Mouse (Mus musculus) ES-Bruce4 (cell line): ENCODE results near the gene Fermt3. TPM values are rescaled to one million over a fixed set of nuclear protein-coding genes. Genes with fewer than 3 reads are reported as not detected.

ENCODE experiments used
- H3K27ac ChIP-seq: 2 replicates; pipeline ENCODE4 v1.5.1; 2012; ENCODE audit warnings: low read length, inconsistent platforms; ENCODE audit not compliant: insufficient read depth
- H3K27me3 ChIP-seq: 2 replicates; pipeline ENCODE4 v1.6.1; 2012; ENCODE audit warnings: mild to moderate bottlenecking, low read length, inconsistent platforms; ENCODE audit not compliant: control insufficient read depth, poor library complexity, insufficient read depth, severe bottlenecking
- H3K36me3 ChIP-seq: 2 replicates; pipeline ENCODE4 v1.6.1; 2012; ENCODE audit warnings: inconsistent platforms, mild to moderate bottlenecking, low read length, moderate library complexity; ENCODE audit not compliant: control insufficient read depth, poor library complexity, insufficient read depth, severe bottlenecking
- H3K4me1 ChIP-seq: one replicate; pipeline ENCODE4 v1.8.1; 2011; ENCODE audit warnings: low read length; ENCODE audit not compliant: control insufficient read depth, insufficient read depth
- H3K4me3 ChIP-seq: 2 replicates; pipeline ENCODE4 v1.5.1; 2011; ENCODE audit warnings: low read depth, mild to moderate bottlenecking, low read length
- H3K9ac ChIP-seq: 2 replicates; pipeline ENCODE4 v1.6.1; 2012; ENCODE audit warnings: low read depth, mild to moderate bottlenecking, inconsistent platforms; ENCODE audit not compliant: poor library complexity, severe bottlenecking
- H3K9me3 ChIP-seq: replicated peaks from 2 replicates; pipeline ENCODE4 v1.6.1; 2012; ENCODE audit warnings: mild to moderate bottlenecking, low read length, inconsistent platforms; ENCODE audit not compliant: control insufficient read depth, poor library complexity, insufficient read depth, severe bottlenecking
- CTCF ChIP-seq: IDR thresholded peaks from one replicate; pipeline ENCODE4 v1.8.1; 2011; ENCODE audit warnings: low read depth, low read length
- EP300 ChIP-seq: IDR thresholded peaks from 2 replicates; pipeline ENCODE4 v1.6.1; 2011; ENCODE audit warnings: low read depth, low read length; ENCODE audit not compliant: insufficient read depth
- POLR2A ChIP-seq: IDR thresholded peaks from one replicate; pipeline ENCODE4 v1.8.1; 2011; ENCODE audit warnings: low read length; ENCODE audit not compliant: insufficient read depth
- polyA plus RNA-seq: library from polyadenylated mRNA; stranded (reverse); fragments of >200 nt; gene quantifications from 2 replicates; pipeline ENCODE4 v1.2.4, GENCODE M21; 2011; ENCODE audit warnings: low read depth; ENCODE audit not compliant: missing spikeins, insufficient read depth, insufficient read length

Gene Fermt3
- polyA plus RNA-seq, 1 experiment: 1.0 TPM

GRCm38 (mm10) chr19:7062916-7063315, 43.6 kb upstream of the Fermt3 start:
- H3K9ac ChIP-seq: no peak overlapping the region
- no peak for TF ChIP-seq EP300
- TF ChIP-seq CTCF: no peak
- H3K27me3 ChIP-seq: no peaks in the 10 kb centered on the region
- H3K27ac ChIP-seq: no peak overlapping the region
- H3K4me1 ChIP-seq: peaks cover 3% of the 10 kb centered on the region
- no peaks in the 10 kb centered on the region for H3K36me3 ChIP-seq
- H3K4me3 ChIP-seq: no peak overlapping the region
- no peaks in the 10 kb centered on the region for H3K9me3 ChIP-seq

GRCm38 (mm10) chr19:7062110-7062509, 42.8 kb upstream of the Fermt3 start:
- no peaks in the 10 kb centered on the region for H3K27me3 ChIP-seq
- no peak overlapping the region for H3K27ac ChIP-seq
- no peaks in the 10 kb centered on the region for H3K36me3 ChIP-seq
- H3K9me3 ChIP-seq: no peaks in the 10 kb centered on the region
- no peak overlapping the region for H3K9ac ChIP-seq
- H3K4me1 ChIP-seq: peaks cover 3% of the 10 kb centered on the region
- TF ChIP-seq CTCF (no peak), POLR2A (no peak), EP300 (no peak)
- H3K4me3 ChIP-seq: no peak overlapping the region

- Histone ChIP-seq H3K9me3 (no peaks in the 10 kb centered on the region), H3K4me1 (peaks cover 7% of the 10 kb centered on the region), H3K27ac (0 out of 2 replicates have a peak overlapping the region, but pooled peaks have one; percentile 51), H3K4me3 (no peak overlapping the region), H3K36me3 (no peaks in the 10 kb centered on the region), H3K27me3 (no peaks in the 10 kb centered on the region), H3K9ac (peak overlapping the region; percentile 37)
- TF ChIP-seq POLR2A (no peak), CTCF (no peak), EP300 (no peak)
Measured at GRCm38 (mm10) chr19:7058541-7058940, 39.3 kb upstream of the Fermt3 start.

GRCm38 (mm10) chr19:7057722-7058207, 38.5 kb upstream of the Fermt3 start:
- peak; percentile 64 for TF ChIP-seq CTCF
- TF ChIP-seq EP300: no peak
- TF ChIP-seq POLR2A: peak; percentile 95
- Histone ChIP-seq H3K9ac (peak overlapping the region; percentile 76), H3K27ac (peak overlapping the region; percentile 51), H3K4me1 (peaks cover 7% of the 10 kb centered on the region), H3K27me3 (no peaks in the 10 kb centered on the region), H3K9me3 (no peaks in the 10 kb centered on the region), H3K4me3 (peak overlapping the region; percentile 72), H3K36me3 (no peaks in the 10 kb centered on the region)

GRCm38 (mm10) chr19:7057126-7057721, 38.0 kb upstream of the Fermt3 start:
- H3K4me3 ChIP-seq: peak overlapping the region; percentile 72
- H3K9ac ChIP-seq: peak overlapping the region; percentile 76
- no peaks in the 10 kb centered on the region for H3K36me3 ChIP-seq
- peaks cover 7% of the 10 kb centered on the region for H3K4me1 ChIP-seq
- H3K27ac ChIP-seq: no peak overlapping the region
- no peaks in the 10 kb centered on the region for H3K27me3 ChIP-seq
- TF ChIP-seq POLR2A (no peak), CTCF (no peak), EP300 (no peak)
- no peaks in the 10 kb centered on the region for H3K9me3 ChIP-seq

GRCm38 (mm10) chr19:7056248-7057087, 37.2 kb upstream of the Fermt3 start, which contains the start of gene Macrod1:
Gene Macrod1 (plus strand): TSS chr19:7056810.
- Histone ChIP-seq H3K4me3 (peak within 1 kb of the TSS; percentile 72), H3K36me3 (no peaks in the 10 kb centered on the region), H3K9me3 (no peaks in the 10 kb centered on the region), H3K27me3 (no peaks in the 10 kb centered on the region), H3K9ac (peak within 1 kb of the TSS; percentile 76), H3K4me1 (peaks cover 7% of the 10 kb centered on the region), H3K27ac (no peak within 1 kb of the TSS)
- TF ChIP-seq EP300 (no peak), CTCF (no peak), POLR2A (no peak)
